Mouse (Mus musculus): ENCODE results near the gene Itgb4. TPM values are rescaled to one million over a fixed set of nuclear protein-coding genes. Genes with fewer than 3 reads are reported as not detected.
"Not testable (repeated sequence)": the region's sequence is repeated elsewhere in the genome, so short reads cannot be mapped to it uniquely, and the experiment has no call there.

The Itgb4 gene
- total RNA-seq, 2 experiments from 2014 or later: 3.7 to 6.6 TPM

GRCm38 (mm10) chr11:116022256-116022780 is 47.8 kb downstream of the Itgb4 start:
- intact Hi-C loops (cut with DNase I): no loop called here
- no peak for DNase-seq (ENCODE audit: low spot score in 2 of 2)

GRCm38 (mm10) chr11:116023074-116023770 is 48.7 kb downstream of the Itgb4 start:
- DNase-seq (ENCODE audit: low spot score in 2 of 2); intact Hi-C loops (cut with DNase I): not testable (repeated sequence)

GRCm38 (mm10) chr11:116023771-116024355 is 49.4 kb downstream of the Itgb4 start:
- peak; percentile 81 to 83 for DNase-seq (ENCODE audit: low spot score in 2 of 2)
- intact Hi-C loops (cut with DNase I): no loop called here

- intact Hi-C loops (cut with DNase I): no loop called here
- DNase-seq (ENCODE audit: low spot score in 2 of 2): peak; percentile 96 to 99
Observed at GRCm38 (mm10) chr11:116024356-116024808, 49.9 kb downstream of the Itgb4 start.

GRCm38 (mm10) chr11:116025056-116025845 is 50.7 kb downstream of the Itgb4 start:
- intact Hi-C loops (cut with DNase I): no loop called here

GRCm38 (mm10) chr11:116027756-116028155 is 53.2 kb downstream of the Itgb4 start, which contains the start of gene H3f3b:
Gene H3f3b (minus strand): TSS chr11:116027962.
- intact Hi-C loops (cut with DNase I): no loop called here
- DNase-seq (ENCODE audit: low spot score in 2 of 2): no peak

More at GRCm38 (mm10) chr11:116025056-116025845, 50.7 kb downstream of the Itgb4 start:
- no peak for DNase-seq (ENCODE audit: low spot score in 2 of 2)

- DNase-seq (ENCODE audit: low spot score in 2 of 2): no peak
- intact Hi-C loops (cut with DNase I): no loop called here
Observed at GRCm38 (mm10) chr11:116028177-116028865, 53.8 kb downstream of the Itgb4 start.

- intact Hi-C loops (cut with DNase I): no loop called here
- no peak for DNase-seq (ENCODE audit: low spot score in 2 of 2)
Observed at GRCm38 (mm10) chr11:116029086-116029865, 54.8 kb downstream of the Itgb4 start.

GRCm38 (mm10) chr11:116030088-116030897 is 55.8 kb downstream of the Itgb4 start, which contains the start of gene Unk:
Gene Unk (plus strand): TSS chr11:116030322.
- intact Hi-C loops (cut with DNase I): loop anchor here (2.0 to 5.0 kb wide), 2 partner anchors 57 to 102 kb away; partner anchors contain the start of genes Trim65 and Wbp2

GRCm38 (mm10) chr11:116030898-116031845 is 56.7 kb downstream of the Itgb4 start:
- intact Hi-C loops (cut with DNase I): loop anchor here (2.0 to 5.0 kb wide), 2 partner anchors 56 to 101 kb away; partner anchors contain the start of genes Trim65 and Wbp2
- DNase-seq (ENCODE audit: low spot score in 2 of 2): no peak

More at GRCm38 (mm10) chr11:116030088-116030897, 55.8 kb downstream of the Itgb4 start, which contains the start of gene Unk:
- DNase-seq (ENCODE audit: low spot score in 2 of 2): peak; percentile 98 to 99

GRCm38 (mm10) chr11:116034584-116034983 is 60.1 kb downstream of the Itgb4 start:
- DNase-seq (ENCODE audit: low spot score in 2 of 2): no peak
- intact Hi-C loops (cut with DNase I): loop anchor here (5.0 kb wide), 1 partner anchor 98 kb away; the partner anchor contains the start of gene Trim65

- intact Hi-C loops (cut with DNase I): no loop called here
- no peak for DNase-seq (ENCODE audit: low spot score in 2 of 2)
Observed at GRCm38 (mm10) chr11:116036671-116037070, 62.2 kb downstream of the Itgb4 start.

- DNase-seq (ENCODE audit: low spot score in 2 of 2): no peak
- intact Hi-C loops (cut with DNase I): no loop called here
Observed at GRCm38 (mm10) chr11:116037826-116038225, 63.3 kb downstream of the Itgb4 start.

GRCm38 (mm10) chr11:116040593-116040992 is 66.1 kb downstream of the Itgb4 start:
- no peak for DNase-seq (ENCODE audit: low spot score in 2 of 2)
- intact Hi-C loops (cut with DNase I): no loop called here

- DNase-seq (ENCODE audit: low spot score in 2 of 2): no peak
- intact Hi-C loops (cut with DNase I): no loop called here
Observed at GRCm38 (mm10) chr11:116041833-116042232, 67.3 kb downstream of the Itgb4 start.

GRCm38 (mm10) chr11:116042372-116043138 is 68.0 kb downstream of the Itgb4 start:
- DNase-seq (ENCODE audit: low spot score in 2 of 2): no peak
- intact Hi-C loops (cut with DNase I): no loop called here

All from left cerebral cortex, postnatal 25 days (tissue).